Mouse (Mus musculus) kidney, adult 8-10 months (tissue): ENCODE results near the gene Aqp9.

Experiments used
- DNase-seq, 2 experiments: peaks; one replicate each; pipeline ENCODE4 v3.0.0; 2022

Gene Aqp9

GRCm38 (mm10) chr9:71063551-71063950, 104.9 kb downstream of the Aqp9 start:
- no peak for DNase-seq

- DNase-seq: no peak
Measured at GRCm38 (mm10) chr9:71062976-71063375, 105.5 kb downstream of the Aqp9 start.

GRCm38 (mm10) chr9:71062301-71062700, 106.2 kb downstream of the Aqp9 start:
- no peak for DNase-seq
